Mouse (Mus musculus): ENCODE measurements around the gene Usp18.

Usp18 gene

GRCm38 (mm10) chr6:121224993-121225392, 20.7 kb upstream of the Usp18 start:
- no peak for DNase-seq (ENCODE audit: low spot score in 2 of 2)

- DNase-seq (ENCODE audit: low spot score in 2 of 2): no peak
These were observed 19.7 kb upstream of the Usp18 start for GRCm38 (mm10) chr6:121226043-121226442.

- DNase-seq (ENCODE audit: low spot score in 2 of 2): no peak
These were observed 19.0 kb upstream of the Usp18 start for GRCm38 (mm10) chr6:121226744-121227143.

- DNase-seq (ENCODE audit: low spot score in 2 of 2): no peak
These were observed 17.3 kb upstream of the Usp18 start for GRCm38 (mm10) chr6:121228421-121228820.

GRCm38 (mm10) chr6:121232652-121233051, 13.1 kb upstream of the Usp18 start:
- no peak for DNase-seq (ENCODE audit: low spot score in 2 of 2)

GRCm38 (mm10) chr6:121236386-121236785, 9.3 kb upstream of the Usp18 start:
- DNase-seq (ENCODE audit: low spot score in 2 of 2): no peak

- no peak for DNase-seq (ENCODE audit: low spot score in 2 of 2)
These were observed 7.5 kb upstream of the Usp18 start for GRCm38 (mm10) chr6:121238209-121238608.

- no peak for DNase-seq (ENCODE audit: low spot score in 2 of 2)
These were observed 3.9 kb upstream of the Usp18 start for GRCm38 (mm10) chr6:121241780-121242179.

- no peak for DNase-seq (ENCODE audit: low spot score in 2 of 2)
These were observed 2.5 kb upstream of the Usp18 start for GRCm38 (mm10) chr6:121243161-121243560.

- DNase-seq (ENCODE audit: low spot score in 2 of 2): no peak
These were observed 293 bp downstream of the Usp18 start for GRCm38 (mm10) chr6:121246037-121246361.

GRCm38 (mm10) chr6:121250406-121250805, 4.7 kb downstream of the Usp18 start:
- DNase-seq (ENCODE audit: low spot score in 2 of 2): no peak

GRCm38 (mm10) chr6:121251256-121251655, 5.5 kb downstream of the Usp18 start:
- DNase-seq (ENCODE audit: low spot score in 2 of 2): no peak

GRCm38 (mm10) chr6:121260548-121260947, 14.8 kb downstream of the Usp18 start:
- DNase-seq (ENCODE audit: low spot score in 2 of 2): peak; percentile 41 to 79

GRCm38 (mm10) chr6:121261233-121261632, 15.5 kb downstream of the Usp18 start:
- no peak for DNase-seq (ENCODE audit: low spot score in 2 of 2)

GRCm38 (mm10) chr6:121262004-121262403, 16.3 kb downstream of the Usp18 start:
- DNase-seq (ENCODE audit: low spot score in 2 of 2): no peak

GRCm38 (mm10) chr6:121262496-121262895, 16.8 kb downstream of the Usp18 start:
- no peak for DNase-seq (ENCODE audit: low spot score in 2 of 2)

- no peak for DNase-seq (ENCODE audit: low spot score in 2 of 2)
These were observed 24.4 kb downstream of the Usp18 start for GRCm38 (mm10) chr6:121270156-121270555.

GRCm38 (mm10) chr6:121271707-121272074, 26.0 kb downstream of the Usp18 start:
- DNase-seq (ENCODE audit: low spot score in 2 of 2): no peak

- peak; percentile 66 to 80 for DNase-seq (ENCODE audit: low spot score in 2 of 2)
These were observed 26.5 kb downstream of the Usp18 start for GRCm38 (mm10) chr6:121272075-121272800.

GRCm38 (mm10) chr6:121274356-121274755, 28.6 kb downstream of the Usp18 start:
- peak in 1 of 2 experiments; percentile 28 for DNase-seq (ENCODE audit: low spot score in 2 of 2)

- DNase-seq (ENCODE audit: low spot score in 2 of 2): no peak
These were observed 38.4 kb downstream of the Usp18 start for GRCm38 (mm10) chr6:121284132-121284531.

- no peak for DNase-seq (ENCODE audit: low spot score in 2 of 2)
These were observed 53.6 kb downstream of the Usp18 start for GRCm38 (mm10) chr6:121299317-121299716.

GRCm38 (mm10) chr6:121299954-121300353, 54.2 kb downstream of the Usp18 start, which contains the start of gene Slc6a13:
Gene Slc6a13 (plus strand): TSS chr6:121300227.
- DNase-seq (ENCODE audit: low spot score in 2 of 2): no peak

GRCm38 (mm10) chr6:121300504-121300903, 54.8 kb downstream of the Usp18 start:
- DNase-seq (ENCODE audit: low spot score in 2 of 2): no peak
